25 mouse cellular contexts compared by ENCODE assay signal in genomic region chr15:83455034-83455433, GRCm38 (mm10). TPM values are rescaled to one million over a fixed set of nuclear protein-coding genes. Genes with fewer than 3 reads are reported as not detected.
DNase-seq lines count a peak whose midpoint lies in the region; ATAC-seq lines count a peak whose summit lies in the region.
"Had no signal": no experiment of that assay in that cellular context is flagged by ENCODE, and none has a peak within 500 bp of the region (broad histone marks: within the 10 kb centered on the region; RNA-seq: fewer than 3 reads in every experiment).

No protein-coding gene starts in this region.

- H3K27me3 ChIP-seq in kidney, embryonic 14.5 days (ENCODE audit: control insufficient read depth, insufficient read depth, low read length), result no peaks in the 10 kb centered on the region
- no peaks in the 10 kb centered on the region for H3K27me3 ChIP-seq in intestine, embryonic 16.5 days (replicated peaks; ENCODE audit: control insufficient read depth, insufficient read depth, low read length)
- H3K27me3 ChIP-seq in kidney, embryonic 15.5 days, result no peaks in the 10 kb centered on the region
- no peaks in the 10 kb centered on the region for H3K27me3 ChIP-seq in liver, embryonic 16.5 days (ENCODE audit: control insufficient read depth, insufficient read depth, low read depth, low read length)
- H3K27me3 ChIP-seq: limb, embryonic 15.5 days; neural tube, embryonic 15.5 days had no signal

- H3K4me3 ChIP-seq in kidney, embryonic 14.5 days (ENCODE audit: low read length), result no peak overlapping the region
- H3K4me3 ChIP-seq in intestine, embryonic 16.5 days (ENCODE audit: low read length), result no peak overlapping the region
- no peak overlapping the region for H3K4me3 ChIP-seq in kidney, embryonic 15.5 days (replicated peaks)
- H3K4me3 ChIP-seq in liver, embryonic 16.5 days (ENCODE audit: low read depth, low read length), result no peak overlapping the region
- H3K4me3 ChIP-seq: embryonic facial prominence, embryonic 10.5 days; heart, embryonic 10.5 days; left cerebral cortex, adult 2 months; limb, embryonic 15.5 days; midbrain, embryonic 10.5 days; neural tube, embryonic 15.5 days had no signal

- DNase-seq in kidney, adult 18-20 months, result peak; percentile 61
- no peak for DNase-seq in layer of hippocampus, adult 11-12 months (ENCODE audit: low spot score)
- DNase-seq in layer of hippocampus, postnatal 25 days (ENCODE audit: extremely low spot score in 1 of 2, low spot score in 1 of 2), result no peak
- DNase-seq in lung, postnatal 14 days, result no peak
- DNase-seq: cerebellum, adult 11 months; cerebellum, adult 9-11 months; gastrocnemius, postnatal 36 days; heart, postnatal 4 days; layer of hippocampus, adult 9-11 months; left cerebral cortex, postnatal 4 days; right cerebral cortex, adult 18-20 months; thymus, adult 2 months had no signal

- H3K4me2 ChIP-seq in kidney, embryonic 14.5 days (replicated peaks; ENCODE audit: low read depth, low read length), result no peak overlapping the region
- H3K4me2 ChIP-seq in intestine, embryonic 16.5 days (ENCODE audit: low read depth, low read length), result no peak overlapping the region
- no peak overlapping the region for H3K4me2 ChIP-seq in kidney, embryonic 15.5 days
- no peak overlapping the region for H3K4me2 ChIP-seq in liver, embryonic 16.5 days (ENCODE audit: low read depth, low read length)
- H3K4me2 ChIP-seq: hindbrain, embryonic 14.5 days; limb, embryonic 15.5 days; neural tube, embryonic 15.5 days had no signal

- H3K36me3 ChIP-seq in kidney, embryonic 14.5 days (ENCODE audit: control insufficient read depth, insufficient read depth, low read length), result no peaks in the 10 kb centered on the region
- no peaks in the 10 kb centered on the region for H3K36me3 ChIP-seq in intestine, embryonic 16.5 days (ENCODE audit: control insufficient read depth, insufficient read depth, low read length)
- H3K36me3 ChIP-seq in kidney, embryonic 15.5 days, result no peaks in the 10 kb centered on the region
- no peaks in the 10 kb centered on the region for H3K36me3 ChIP-seq in liver, embryonic 16.5 days (ENCODE audit: control insufficient read depth, insufficient read depth)
- H3K36me3 ChIP-seq: embryonic facial prominence, embryonic 10.5 days; limb, embryonic 15.5 days; midbrain, embryonic 10.5 days; neural tube, embryonic 15.5 days had no signal

- no peak overlapping the region for H3K27ac ChIP-seq in kidney, embryonic 14.5 days (ENCODE audit: low read depth, low read length)
- peak overlapping the region; percentile 65; the same call in 1 of the 2 replicates for H3K27ac ChIP-seq in intestine, embryonic 16.5 days (ENCODE audit: low read length)
- H3K27ac ChIP-seq in kidney, embryonic 15.5 days, result peak overlapping the region; percentile 58; the same call in 1 of the 2 replicates
- no peak overlapping the region for H3K27ac ChIP-seq in liver, embryonic 16.5 days (ENCODE audit: low read length)
- H3K27ac ChIP-seq: embryonic facial prominence, embryonic 10.5 days; hindbrain, embryonic 14.5 days; left cerebral cortex, adult 2 months; limb, embryonic 15.5 days; midbrain, embryonic 10.5 days; neural tube, embryonic 15.5 days; stomach, postnatal 0 days had no signal

- ATAC-seq in kidney, embryonic 14.5 days (ENCODE audit: low FRiP score, low TSS enrichment), result no peak
- ATAC-seq in intestine, embryonic 16.5 days, result peak; percentile 17; the same call in 1 of the 2 replicates
- ATAC-seq in kidney, embryonic 15.5 days (replicated peaks; ENCODE audit: low FRiP score), result no peak
- ATAC-seq in liver, embryonic 16.5 days (ENCODE audit: low read depth), result peak; percentile 40
- ATAC-seq: forebrain, embryonic 16.5 days had no signal

- no peak overlapping the region for H3K9ac ChIP-seq in kidney, embryonic 14.5 days (ENCODE audit: low read depth, low read length)
- no peak overlapping the region for H3K9ac ChIP-seq in intestine, embryonic 16.5 days (ENCODE audit: low read depth, low read length)
- H3K9ac ChIP-seq in kidney, embryonic 15.5 days, result no peak overlapping the region
- no peak overlapping the region for H3K9ac ChIP-seq in liver, embryonic 16.5 days (ENCODE audit: low read depth, low read length)
- H3K9ac ChIP-seq: hindbrain, embryonic 14.5 days; limb, embryonic 15.5 days; neural tube, embryonic 15.5 days had no signal

- H3K9me3 ChIP-seq in kidney, embryonic 14.5 days (ENCODE audit: control insufficient read depth, low read length), result no peaks in the 10 kb centered on the region
- H3K9me3 ChIP-seq in intestine, embryonic 16.5 days (ENCODE audit: control insufficient read depth, low read length), result no peaks in the 10 kb centered on the region
- no peaks in the 10 kb centered on the region for H3K9me3 ChIP-seq in kidney, embryonic 15.5 days (replicated peaks)
- no peaks in the 10 kb centered on the region for H3K9me3 ChIP-seq in liver, embryonic 16.5 days (replicated peaks; ENCODE audit: control insufficient read depth, low read length)
- H3K9me3 ChIP-seq: embryonic facial prominence, embryonic 10.5 days; heart, embryonic 10.5 days; limb, embryonic 15.5 days; midbrain, embryonic 10.5 days; neural tube, embryonic 15.5 days had no signal

- H3K4me1 ChIP-seq in kidney, embryonic 14.5 days (ENCODE audit: control insufficient read depth, insufficient read depth, low read length), result peaks cover 10% of the 10 kb centered on the region
- peaks cover 42% of the 10 kb centered on the region for H3K4me1 ChIP-seq in intestine, embryonic 16.5 days (ENCODE audit: control insufficient read depth, insufficient read depth, low read length)
- peaks cover 39% of the 10 kb centered on the region for H3K4me1 ChIP-seq in kidney, embryonic 15.5 days
- peaks cover 44% of the 10 kb centered on the region for H3K4me1 ChIP-seq in liver, embryonic 16.5 days (ENCODE audit: control insufficient read depth, low read depth, low read length)

- WGBS in kidney, embryonic 14.5 days, result 59% methylated on average over 3 of the region's 3 CpGs
- WGBS in intestine, embryonic 16.5 days, result 58% methylated on average over 3 of the region's 3 CpGs
- 56% methylated on average over 3 of the region's 3 CpGs for WGBS in kidney, embryonic 15.5 days
- WGBS in liver, embryonic 16.5 days (ENCODE audit: insufficient replicate concordance), result 55% methylated on average over 3 of the region's 3 CpGs

RNA-seq across cellular contexts. Expression of gene Pacsin2, which starts 9.4 kb away (rescaled TPM):
- 37.9 and 64.2 TPM in 2 replicates for polyA plus RNA-seq in kidney, embryonic 14.5 days (2014; fragmentation: Nextera tagmentation; extraction: Ambion mirVana)
- polyA plus RNA-seq in intestine, embryonic 16.5 days (2015; fragmentation: Nextera tagmentation; extraction: Ambion mirVana), result 76.4 and 81.6 TPM in 2 replicates
- 74.6 and 76.4 TPM in 2 replicates for polyA plus RNA-seq in kidney, embryonic 15.5 days (2015; fragmentation: Nextera tagmentation; extraction: Ambion mirVana)
- polyA plus RNA-seq in liver, embryonic 16.5 days (2015; fragmentation: Nextera tagmentation; extraction: Ambion mirVana), result 45.6 and 47.9 TPM in 2 replicates
- 10 to 100 TPM; 69.7 to 75.6 TPM for total RNA-seq in layer of hippocampus, postnatal 25 days (2021)

RNA-seq across cellular contexts. Expression of gene Ttll1, which starts 55.7 kb away (rescaled TPM):
- polyA plus RNA-seq in kidney, embryonic 14.5 days (2014; fragmentation: Nextera tagmentation; extraction: Ambion mirVana), result 14.8 and 19.8 TPM in 2 replicates
- 14.1 and 17.1 TPM in 2 replicates for polyA plus RNA-seq in intestine, embryonic 16.5 days (2015; fragmentation: Nextera tagmentation; extraction: Ambion mirVana)
- polyA plus RNA-seq in kidney, embryonic 15.5 days (2015; fragmentation: Nextera tagmentation; extraction: Ambion mirVana), result 25.3 and 28.7 TPM in 2 replicates
- 4.3 and 4.7 TPM in 2 replicates for polyA plus RNA-seq in liver, embryonic 16.5 days (2015; fragmentation: Nextera tagmentation; extraction: Ambion mirVana)
- total RNA-seq in layer of hippocampus, postnatal 25 days (2021), result 10 to 100 TPM; 38.1 to 39.1 TPM

Comparison
In these comparisons a context has a peak if more than half of its experiments do, and no peak if none do; other contexts are left out.
1. H3K27ac ChIP-seq: peak in intestine, embryonic 16.5 days (single experiment) and kidney, embryonic 15.5 days (single experiment); none in kidney, embryonic 14.5 days (single experiment) and liver, embryonic 16.5 days (single experiment).
2. ATAC-seq: peak in intestine, embryonic 16.5 days (single experiment) and liver, embryonic 16.5 days (single experiment); none in kidney, embryonic 14.5 days (single experiment) and kidney, embryonic 15.5 days (single experiment).